Mouse (Mus musculus) embryonic facial prominence, embryonic 11.5 days (tissue): ENCODE data around the gene Zfp445. TPM values are rescaled to one million over a fixed set of nuclear protein-coding genes. Genes with fewer than 3 reads are reported as not detected.

Experiments used
- ATAC-seq: fragments of 200-750 bp; cut with Nextera tagmentation; replicated peaks from 2 replicates; pipeline ENCODE4 v1.8.0; 2017; ENCODE audit warnings: low read depth; ENCODE audit not compliant: insufficient number of reproducible peaks, low FRiP score, low TSS enrichment
- DNase-seq: peaks from one replicate; pipeline ENCODE4 v3.0.0-alpha.2; 2015; ENCODE audit warnings: low spot score
- H3K27ac ChIP-seq: fragments of 300-500 bp; sonication (generic); replicated peaks from 2 replicates; pipeline ENCODE4 v1.5.1; 2014; ENCODE audit warnings: mild to moderate bottlenecking, low read depth, low read length, control low read depth
- H3K27me3 ChIP-seq: fragments of 300-500 bp; sonication (generic); 2 replicates; pipeline ENCODE4 v1.6.1; 2014; ENCODE audit warnings: mild to moderate bottlenecking, low read length, moderate library complexity, mixed read lengths; ENCODE audit not compliant: control insufficient read depth, insufficient read depth
- H3K36me3 ChIP-seq: fragments of 300-500 bp; sonication (generic); replicated peaks from 2 replicates; pipeline ENCODE4 v1.6.1; 2014; ENCODE audit warnings: low read depth, mild to moderate bottlenecking, low read length, moderate library complexity, mixed read lengths; ENCODE audit not compliant: control insufficient read depth, insufficient read depth
- H3K4me1 ChIP-seq: fragments of 300-500 bp; sonication (generic); 2 replicates; pipeline ENCODE4 v1.6.1; 2014; ENCODE audit warnings: low read length, mixed read lengths; ENCODE audit not compliant: control insufficient read depth, insufficient read depth
- H3K4me2 ChIP-seq: fragments of 300-500 bp; sonication (generic); 2 replicates; pipeline ENCODE4 v1.6.1; 2014; ENCODE audit warnings: low read depth, mild to moderate bottlenecking, control low read depth, low read length, moderate library complexity
- H3K4me3 ChIP-seq: fragments of 300-500 bp; sonication (generic); 2 replicates; pipeline ENCODE4 v1.5.1; 2014; ENCODE audit warnings: low read depth, low read length, control low read depth
- H3K9ac ChIP-seq: fragments of 300-500 bp; sonication (generic); replicated peaks from 2 replicates; pipeline ENCODE4 v1.6.1; 2014; ENCODE audit warnings: mild to moderate bottlenecking, control low read depth, low read length
- H3K9me3 ChIP-seq: fragments of 300-500 bp; sonication (generic); replicated peaks from 2 replicates; pipeline ENCODE4 v1.6.1; 2016; ENCODE audit warnings: mild to moderate bottlenecking, low read length, inconsistent platforms, mixed read lengths; ENCODE audit not compliant: control insufficient read depth
- WGBS: fragments of 180-500 bp; shearing (Covaris S2); extraction: QIAGEN DNeasy Blood & Tissue Kit; methylation state at CpG from one replicate; pipeline ENCODE4 v1.1.7; 2014; 5-methylcytosine and 5-hydroxymethylcytosine counted together
- polyA plus RNA-seq: library from polyadenylated mRNA; unstranded; fragments of >200 nt; fragmentation: Nextera tagmentation; extraction: Ambion mirVana; gene quantifications from 2 replicates; pipeline ENCODE4 v1.2.1, GENCODE M21; 2014

Zfp445 gene
- polyA plus RNA-seq, 1 experiment from 2014 or later: 67.3 TPM

- no peaks in the 10 kb centered on the region for H3K4me1 ChIP-seq
- no peak overlapping the region for H3K4me3 ChIP-seq
- no peak overlapping the region for H3K9ac ChIP-seq
- H3K27ac ChIP-seq: no peak overlapping the region
- no peaks in the 10 kb centered on the region for H3K36me3 ChIP-seq
- DNase-seq (no peak), ATAC-seq (no peak)
- WGBS: 77% methylated on average over 9 of the region's 9 CpGs
- no peak overlapping the region for H3K4me2 ChIP-seq
- H3K27me3 ChIP-seq: no peaks in the 10 kb centered on the region
- no peaks in the 10 kb centered on the region for H3K9me3 ChIP-seq
Observed at GRCm38 (mm10) chr9:122836126-122836525, 29.7 kb downstream of the Zfp445 start.

GRCm38 (mm10) chr9:122829826-122830380, 35.9 kb downstream of the Zfp445 start:
- no peak overlapping the region for H3K27ac ChIP-seq
- no peaks in the 10 kb centered on the region for H3K9me3 ChIP-seq
- no peak overlapping the region for H3K4me2 ChIP-seq
- no peaks in the 10 kb centered on the region for H3K27me3 ChIP-seq
- no peak overlapping the region for H3K9ac ChIP-seq
- no peak overlapping the region for H3K4me3 ChIP-seq
- no peak for DNase-seq
- H3K36me3 ChIP-seq: no peaks in the 10 kb centered on the region
- ATAC-seq: no peak
- no peaks in the 10 kb centered on the region for H3K4me1 ChIP-seq
- 84% methylated on average over 4 of the region's 4 CpGs for WGBS

GRCm38 (mm10) chr9:122826743-122827142, 39.1 kb downstream of the Zfp445 start:
- no peak overlapping the region for H3K27ac ChIP-seq
- no peak overlapping the region for H3K4me2 ChIP-seq
- no peak for DNase-seq
- H3K9ac ChIP-seq: no peak overlapping the region
- no peak overlapping the region for H3K4me3 ChIP-seq
- no peaks in the 10 kb centered on the region for H3K27me3 ChIP-seq
- WGBS: 91% methylated on average over 4 of the region's 4 CpGs
- no peaks in the 10 kb centered on the region for H3K36me3 ChIP-seq
- H3K9me3 ChIP-seq: no peaks in the 10 kb centered on the region
- no peak for ATAC-seq
- no peaks in the 10 kb centered on the region for H3K4me1 ChIP-seq

DNA sequence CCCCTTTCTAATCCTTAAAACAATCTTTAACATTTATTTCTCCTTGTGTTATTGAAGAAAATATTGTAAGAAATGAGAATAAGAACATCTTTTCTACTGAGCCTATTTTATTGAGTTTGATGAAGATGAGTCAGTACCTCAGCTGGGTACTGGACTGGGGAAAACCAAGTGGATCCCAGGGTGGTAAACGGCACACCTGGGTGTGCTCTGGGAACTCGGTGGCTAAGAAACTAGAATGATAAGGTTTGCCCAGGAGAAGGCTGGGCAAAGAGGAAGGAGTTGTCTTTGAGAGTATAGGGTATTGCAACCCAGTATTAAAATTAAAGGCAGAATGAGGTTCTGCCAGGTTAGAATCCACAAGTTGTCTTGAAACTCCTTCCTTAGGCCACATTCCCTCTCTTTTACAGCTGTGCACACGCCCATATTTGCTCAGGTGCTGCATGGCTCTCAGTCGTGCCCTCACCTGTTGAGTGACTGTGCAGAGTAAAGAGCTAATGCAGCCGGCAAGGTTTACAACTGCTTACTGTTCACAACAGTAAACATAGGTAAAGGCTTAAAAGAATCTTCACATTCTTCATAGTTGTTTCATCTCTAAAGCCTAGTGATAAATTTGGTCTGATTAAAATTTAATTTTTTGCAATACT, 42.3 kb downstream of the Zfp445 start:
- WGBS: 82% methylated on average over 5 of the region's 5 CpGs
- DNase-seq: no peak

GRCm38 (mm10) chr9:122815239-122815851, 50.5 kb downstream of the Zfp445 start:
- 87% methylated on average over 4 of the region's 4 CpGs for WGBS
- Histone ChIP-seq H3K9me3 (no peaks in the 10 kb centered on the region), H3K27me3 (no peaks in the 10 kb centered on the region), H3K36me3 (no peaks in the 10 kb centered on the region), H3K4me3 (no peak overlapping the region), H3K4me2 (no peak overlapping the region), H3K9ac (no peak overlapping the region), H3K27ac (no peak overlapping the region), H3K4me1 (no peaks in the 10 kb centered on the region)
- ATAC-seq: no peak
- DNase-seq: no peak

More for the DNA sequence above, 42.3 kb downstream of the Zfp445 start:
- no peaks in the 10 kb centered on the region for H3K9me3 ChIP-seq
- H3K9ac ChIP-seq: no peak overlapping the region
- no peak overlapping the region for H3K4me3 ChIP-seq
- no peaks in the 10 kb centered on the region for H3K36me3 ChIP-seq
- no peaks in the 10 kb centered on the region for H3K27me3 ChIP-seq
- H3K4me1 ChIP-seq: no peaks in the 10 kb centered on the region
- no peak overlapping the region for H3K4me2 ChIP-seq
- no peak overlapping the region for H3K27ac ChIP-seq
- no peak for ATAC-seq

DNA sequence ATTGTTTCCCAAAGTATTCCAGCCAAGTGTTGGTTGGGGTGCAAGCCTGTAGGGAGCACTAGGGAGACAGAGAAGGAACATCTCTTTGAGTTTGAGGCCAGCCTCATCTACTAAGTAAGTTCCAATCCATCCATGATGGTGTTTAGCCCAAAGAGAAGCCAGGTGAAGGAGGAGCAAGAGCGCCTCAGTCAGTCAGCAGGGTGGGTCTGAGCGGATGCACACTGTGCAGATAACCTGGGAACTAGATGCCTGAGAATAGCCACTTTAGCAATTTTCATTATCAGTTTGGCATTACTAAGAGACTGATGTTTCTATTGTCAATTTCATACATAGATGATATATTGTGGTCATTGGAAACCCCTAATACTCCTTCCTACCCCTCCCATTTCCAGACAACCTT, 51.0 kb downstream of the Zfp445 start:
- WGBS: 94% methylated on average over 2 of the region's 2 CpGs
- ATAC-seq (no peak), DNase-seq (no peak)
- H3K27me3 ChIP-seq: no peaks in the 10 kb centered on the region
- H3K9me3 ChIP-seq: no peaks in the 10 kb centered on the region
- H3K9ac ChIP-seq: no peak overlapping the region
- H3K4me3 ChIP-seq: no peak overlapping the region
- H3K4me2 ChIP-seq: no peak overlapping the region
- H3K36me3 ChIP-seq: no peaks in the 10 kb centered on the region
- no peak overlapping the region for H3K27ac ChIP-seq
- H3K4me1 ChIP-seq: no peaks in the 10 kb centered on the region

DNA sequence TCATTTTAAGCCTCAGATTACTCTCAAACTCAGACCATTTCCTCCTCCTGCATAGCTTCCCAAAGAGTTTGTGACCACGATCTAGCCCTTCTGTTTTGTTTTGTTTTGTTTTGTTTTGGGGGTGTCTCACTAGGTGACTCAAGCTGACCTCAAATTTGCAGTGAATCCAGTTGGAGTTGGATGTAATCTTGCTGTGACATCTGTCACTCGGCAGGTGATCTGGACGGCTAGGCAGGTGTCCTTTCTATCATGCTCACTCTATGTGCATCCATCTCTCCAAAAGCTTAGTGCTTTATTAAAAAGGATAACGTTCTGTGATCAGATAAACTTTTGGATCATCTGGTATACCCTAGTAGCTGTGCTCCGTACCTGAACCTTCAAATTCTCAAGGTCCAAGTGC, 53.4 kb downstream of the Zfp445 start:
- Histone ChIP-seq H3K4me1 (no peaks in the 10 kb centered on the region), H3K9me3 (no peaks in the 10 kb centered on the region), H3K9ac (no peak overlapping the region), H3K27ac (no peak overlapping the region), H3K4me3 (no peak overlapping the region), H3K4me2 (no peak overlapping the region), H3K36me3 (no peaks in the 10 kb centered on the region), H3K27me3 (no peaks in the 10 kb centered on the region)
- DNase-seq: no peak
- WGBS: 86% methylated on average over 5 of the region's 5 CpGs
- ATAC-seq: no peak

DNA sequence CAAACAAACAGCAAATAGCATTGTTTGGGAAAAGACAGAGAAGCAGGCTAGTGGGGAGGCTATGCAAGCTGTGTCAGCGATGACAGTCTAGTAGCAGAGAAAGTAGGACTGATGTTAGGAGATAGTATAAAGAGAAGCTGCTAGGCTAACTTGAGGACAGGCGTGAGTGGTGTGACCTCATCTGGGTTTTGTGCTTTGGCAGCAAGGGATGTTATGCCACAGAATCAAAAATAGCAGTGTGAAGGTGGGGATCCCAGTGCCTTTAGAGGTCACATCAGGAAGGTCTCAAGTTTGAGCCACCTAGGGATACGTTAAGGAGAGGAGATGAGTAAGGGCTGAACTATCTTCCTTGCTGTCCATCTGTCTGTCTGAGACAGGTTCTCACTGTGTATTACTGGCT, 55.6 kb downstream of the Zfp445 start:
- Histone ChIP-seq H3K27ac (no peak overlapping the region), H3K4me1 (no peaks in the 10 kb centered on the region), H3K36me3 (no peaks in the 10 kb centered on the region), H3K9ac (no peak overlapping the region), H3K27me3 (no peaks in the 10 kb centered on the region), H3K9me3 (no peaks in the 10 kb centered on the region), H3K4me3 (no peak overlapping the region), H3K4me2 (no peak overlapping the region)
- DNase-seq (no peak), ATAC-seq (no peak)
- 92% methylated on average over 3 of the region's 3 CpGs for WGBS
